In genomic region chr8:91339651-91340050, GRCm38 (mm10) we compare ENCODE assay signal across 19 mouse cellular contexts.
"Had no signal": no experiment of that assay in that cellular context is flagged by ENCODE, and none has a peak within 500 bp of the region (broad histone marks: within the 10 kb centered on the region; RNA-seq: fewer than 3 reads in every experiment).

No protein-coding gene starts in this region.

- H3K36me3 ChIP-seq: lung, embryonic 15.5 days; neural tube, embryonic 13.5 days; neural tube, embryonic 15.5 days had no signal

- H3K4me2 ChIP-seq: lung, embryonic 15.5 days; midbrain, embryonic 11.5 days; midbrain, embryonic 13.5 days; neural tube, embryonic 13.5 days; neural tube, embryonic 15.5 days had no signal

- H3K27me3 ChIP-seq: lung, embryonic 15.5 days; midbrain, embryonic 13.5 days; neural tube, embryonic 13.5 days; neural tube, embryonic 15.5 days had no signal

- H3K9me3 ChIP-seq: lung, embryonic 15.5 days; neural tube, embryonic 15.5 days had no signal

- H3K9ac ChIP-seq: liver, embryonic 14.5 days; lung, embryonic 15.5 days; midbrain, embryonic 13.5 days; neural tube, embryonic 13.5 days; neural tube, embryonic 15.5 days had no signal

- H3K27ac ChIP-seq: liver, embryonic 14.5 days; lung, embryonic 15.5 days; midbrain, embryonic 13.5 days; neural tube, embryonic 13.5 days; neural tube, embryonic 15.5 days had no signal

- H3K4me1 ChIP-seq: neural tube, embryonic 15.5 days had no signal

- DNase-seq: lung, adult 2 months; lung, postnatal 10 days; lung, postnatal 4 days; retina, postnatal 1 day; right cerebral cortex, adult 18-20 months; right cerebral cortex, postnatal 25 days; right cerebral cortex, postnatal 4 days; spleen, adult 18-20 months; thymus, adult 18-20 months; thymus, postnatal 14 days; thymus, postnatal 36 days had no signal

- H3K4me3 ChIP-seq: lung, embryonic 15.5 days; midbrain, embryonic 13.5 days; myocyte; neural tube, embryonic 13.5 days; neural tube, embryonic 15.5 days had no signal

- ATAC-seq: midbrain, embryonic 13.5 days; midbrain, embryonic 16.5 days had no signal
